Mouse (Mus musculus) kidney, postnatal 10 days (tissue): Measurements from ENCODE around the gene Gbp8.
"Not testable (repeated sequence)": the region's sequence is repeated elsewhere in the genome, so short reads cannot be mapped to it uniquely, and the experiment has no call there.

Source experiments
- DNase-seq: peaks from one replicate; pipeline ENCODE4 v3.0.0; 2021; ENCODE audit warnings: mixed read lengths

Gene Gbp8

GRCm38 (mm10) chr5:105139409-105140088 lies at the start of gene Gbp8, which contains the start of the genes Gbp9 and Gbp4:
Gene Gbp8, minus strand, starts transcription at chr5:105139540.
Gene Gbp9, minus strand, starts transcription at chr5:105139539.
Gene Gbp4, minus strand, starts transcription at chr5:105139586.
- peak; percentile 35 for DNase-seq

GRCm38 (mm10) chr5:105181446-105181845 lies 42.1 kb upstream of the Gbp8 start:
- no peak for DNase-seq

GRCm38 (mm10) chr5:105156582-105156981 lies 17.2 kb upstream of the Gbp8 start:
- DNase-seq, result no peak

GRCm38 (mm10) chr5:105154049-105154448 lies 14.7 kb upstream of the Gbp8 start:
- DNase-seq, result no peak

- not testable (repeated sequence) for DNase-seq
Observed at GRCm38 (mm10) chr5:105148062-105148461, 8.7 kb upstream of the Gbp8 start.

GRCm38 (mm10) chr5:105146447-105146846 lies 7.1 kb upstream of the Gbp8 start:
- no peak for DNase-seq

- not testable (repeated sequence) for DNase-seq
Observed at GRCm38 (mm10) chr5:105145731-105146130, 6.4 kb upstream of the Gbp8 start.

- not testable (repeated sequence) for DNase-seq
Observed at GRCm38 (mm10) chr5:105140089-105140810, 910 bp upstream of the Gbp8 start.

GRCm38 (mm10) chr5:105138906-105139305 lies 434 bp downstream of the Gbp8 start:
- DNase-seq, result no peak

- DNase-seq, result not testable (repeated sequence)
Observed at GRCm38 (mm10) chr5:105136706-105137304, 2.5 kb downstream of the Gbp8 start.

- DNase-seq, result not testable (repeated sequence)
Observed at GRCm38 (mm10) chr5:105121731-105122130, 17.6 kb downstream of the Gbp8 start.

GRCm38 (mm10) chr5:105115740-105116139 lies 23.6 kb downstream of the Gbp8 start:
- no peak for DNase-seq

- no peak for DNase-seq
Observed at GRCm38 (mm10) chr5:105114696-105115095, 24.6 kb downstream of the Gbp8 start.

- no peak for DNase-seq
Observed at GRCm38 (mm10) chr5:105113656-105114055, 25.7 kb downstream of the Gbp8 start.

- DNase-seq, result peak; percentile 75
Observed at GRCm38 (mm10) chr5:105110271-105110852, 29.0 kb downstream of the Gbp8 start.

GRCm38 (mm10) chr5:105109775-105110174 lies 29.6 kb downstream of the Gbp8 start:
- peak; percentile 28 for DNase-seq

GRCm38 (mm10) chr5:105105689-105106088 lies 33.7 kb downstream of the Gbp8 start:
- not testable (repeated sequence) for DNase-seq

- no peak for DNase-seq
Observed at GRCm38 (mm10) chr5:105081900-105082299, 57.4 kb downstream of the Gbp8 start.

- not testable (repeated sequence) for DNase-seq
Observed at GRCm38 (mm10) chr5:105068356-105068755, 71.0 kb downstream of the Gbp8 start.

GRCm38 (mm10) chr5:105064443-105064842 lies 74.9 kb downstream of the Gbp8 start:
- not testable (repeated sequence) for DNase-seq

GRCm38 (mm10) chr5:105063321-105063720 lies 76.0 kb downstream of the Gbp8 start:
- no peak for DNase-seq

GRCm38 (mm10) chr5:105062403-105062802 lies 76.9 kb downstream of the Gbp8 start:
- not testable (repeated sequence) for DNase-seq

GRCm38 (mm10) chr5:105060224-105060623 lies 79.1 kb downstream of the Gbp8 start:
- no peak for DNase-seq
